Mouse (Mus musculus) forebrain, embryonic 15.5 days (tissue): ENCODE results near the gene Gsta4. TPM values are rescaled to one million over a fixed set of nuclear protein-coding genes. Genes with fewer than 3 reads are reported as not detected.
"Not testable (repeated sequence)": the region's sequence is repeated elsewhere in the genome, so short reads cannot be mapped to it uniquely, and the experiment has no call there.

Source experiments
- ATAC-seq: fragments of 200-750 bp; cut with Nextera tagmentation; replicated peaks from 2 replicates; pipeline ENCODE4 v1.8.0; 2017; ENCODE audit warnings: mild to moderate bottlenecking, moderate TSS enrichment, moderate library complexity
- H3K27ac ChIP-seq: fragments of 300-500 bp; sonication (generic); replicated peaks from 2 replicates; pipeline ENCODE4 v1.5.1; 2015; ENCODE audit warnings: mild to moderate bottlenecking, inconsistent platforms
- H3K27me3 ChIP-seq: fragments of 300-500 bp; sonication (generic); 2 replicates; pipeline ENCODE4 v1.6.1; 2015; ENCODE audit warnings: inconsistent platforms
- H3K36me3 ChIP-seq: fragments of 300-500 bp; sonication (generic); 2 replicates; pipeline ENCODE4 v1.6.1; 2015; ENCODE audit warnings: mild to moderate bottlenecking, inconsistent platforms
- H3K4me1 ChIP-seq: fragments of 300-500 bp; sonication (generic); 2 replicates; pipeline ENCODE4 v1.6.1; 2015; ENCODE audit warnings: inconsistent platforms
- H3K4me2 ChIP-seq: fragments of 300-500 bp; sonication (generic); replicated peaks from 2 replicates; pipeline ENCODE4 v1.6.1; 2015; ENCODE audit warnings: mild to moderate bottlenecking, inconsistent platforms
- H3K4me3 ChIP-seq: fragments of 300-500 bp; sonication (generic); 2 replicates; pipeline ENCODE4 v1.5.1; 2015; ENCODE audit warnings: mild to moderate bottlenecking, inconsistent platforms
- H3K9ac ChIP-seq: fragments of 300-500 bp; sonication (generic); replicated peaks from 2 replicates; pipeline ENCODE4 v1.6.1; 2015; ENCODE audit warnings: mild to moderate bottlenecking, inconsistent platforms
- H3K9me3 ChIP-seq: fragments of 300-500 bp; sonication (generic); 2 replicates; pipeline ENCODE4 v1.6.1; 2016; ENCODE audit warnings: inconsistent platforms
- WGBS: fragments of 180-500 bp; shearing (Covaris S2); methylation state at CpG from one replicate; pipeline ENCODE4 v1.1.7; 2015; ENCODE audit warnings: mixed read lengths; 5-methylcytosine and 5-hydroxymethylcytosine counted together
- polyA plus RNA-seq: library from polyadenylated mRNA; unstranded; fragments of >200 nt; fragmentation: Nextera tagmentation; extraction: Ambion mirVana; gene quantifications from 2 replicates; pipeline ENCODE4 v1.2.1, GENCODE M21; 2015

The Gsta4 gene
- polyA plus RNA-seq, 1 experiment from 2014 or later = 16.8 TPM

DNA sequence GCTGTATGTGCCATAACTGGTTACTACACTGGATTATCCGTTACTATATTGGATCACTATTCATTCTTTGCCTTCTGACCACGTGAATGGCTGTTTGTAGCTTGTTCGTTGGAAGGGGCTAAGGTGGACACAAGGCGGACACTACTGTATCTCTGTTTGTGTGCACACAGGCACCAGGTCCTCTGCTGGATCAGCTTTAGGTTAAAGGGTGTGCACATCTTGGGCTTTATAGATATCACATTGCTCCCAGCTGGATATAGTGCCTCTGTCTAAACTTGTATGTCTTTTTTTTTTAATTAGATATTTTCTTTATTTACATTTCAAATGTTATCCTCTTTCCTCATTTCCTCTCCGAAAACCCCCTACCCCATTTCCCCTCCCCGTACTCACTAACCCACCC is 17.1 kb upstream of the Gsta4 start:
- Histone ChIP-seq H3K4me3 (no peak overlapping the region), H3K9me3 (no peaks in the 10 kb centered on the region), H3K4me1 (no peaks in the 10 kb centered on the region), H3K4me2 (no peak overlapping the region), H3K9ac (no peak overlapping the region), H3K27me3 (no peaks in the 10 kb centered on the region), H3K27ac (no peak overlapping the region), H3K36me3 (peaks cover 81% of the 10 kb centered on the region)
- no peak for ATAC-seq
- WGBS = 97% methylated on average over 6 of the region's 6 CpGs

DNA sequence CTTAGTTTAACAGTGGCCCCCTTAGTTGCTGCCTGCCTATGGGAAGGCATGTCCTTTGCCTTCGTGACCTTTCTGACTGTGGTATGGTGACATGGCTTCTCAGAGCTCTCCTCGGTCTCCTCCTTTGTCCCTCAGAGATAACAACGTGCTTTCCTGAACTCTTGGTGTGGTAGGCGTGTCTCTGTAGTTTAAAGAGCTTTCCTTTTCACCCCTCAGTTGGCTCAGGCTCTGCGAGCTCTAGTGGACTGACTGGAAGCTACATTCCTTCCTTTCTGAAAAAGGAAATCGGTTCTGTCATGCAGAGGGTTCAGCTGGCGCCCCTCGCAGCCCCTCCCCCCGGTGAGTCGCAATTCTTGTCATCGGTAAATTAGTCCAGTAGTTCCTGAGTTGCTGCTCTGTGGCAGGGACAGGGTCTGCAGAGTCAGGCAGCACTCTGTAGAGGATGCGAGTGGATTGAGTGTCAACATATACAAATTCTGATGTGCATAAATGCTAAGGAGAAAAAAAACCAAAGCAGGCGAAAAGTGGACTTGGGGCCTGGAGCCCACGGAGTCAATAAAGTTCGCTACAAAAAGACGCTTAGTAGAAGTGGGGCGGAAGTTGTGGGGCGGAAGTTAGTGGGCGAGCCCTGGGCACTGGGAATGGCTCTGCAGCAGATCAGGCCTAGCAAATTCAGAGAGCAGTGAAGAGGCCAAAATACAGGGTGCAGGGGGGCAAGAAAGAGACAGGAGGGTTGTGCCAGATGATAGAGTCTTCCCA is 15.7 kb upstream of the Gsta4 start:
- 89% methylated on average over 19 of the region's 19 CpGs for WGBS
- Histone ChIP-seq H3K27me3 (no peaks in the 10 kb centered on the region), H3K4me3 (no peak overlapping the region), H3K27ac (no peak overlapping the region), H3K36me3 (peaks cover 68% of the 10 kb centered on the region), H3K9me3 (no peaks in the 10 kb centered on the region), H3K4me2 (no peak overlapping the region), H3K4me1 (no peaks in the 10 kb centered on the region), H3K9ac (no peak overlapping the region)
- no peak for ATAC-seq

DNA sequence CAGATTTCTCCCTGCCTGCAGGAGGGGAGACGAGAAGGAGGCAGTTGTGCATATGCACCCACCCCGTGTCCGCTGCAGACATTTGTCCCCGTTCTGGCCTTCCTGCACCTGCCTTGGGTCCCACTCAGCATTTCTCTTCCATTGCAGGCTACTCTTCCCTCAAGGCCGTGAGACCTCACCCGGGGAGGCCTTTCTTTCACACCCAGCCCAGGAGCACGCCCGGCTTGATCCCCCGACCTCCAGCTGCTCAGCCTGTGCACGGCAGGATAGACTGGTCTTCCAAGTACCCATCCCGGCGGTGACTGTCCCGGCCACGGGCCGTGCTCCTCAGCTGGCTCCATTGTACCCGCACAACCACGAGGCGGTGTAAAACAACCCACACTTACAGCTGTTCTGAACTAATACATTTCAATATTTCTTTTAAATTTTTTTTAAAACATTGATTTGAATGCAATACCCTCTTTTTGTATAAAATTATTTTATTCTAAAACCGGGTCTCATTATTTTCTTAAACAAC is 15.1 kb upstream of the Gsta4 start:
- no peaks in the 10 kb centered on the region for H3K4me1 ChIP-seq
- WGBS = 87% methylated on average over 19 of the region's 19 CpGs
- H3K36me3 ChIP-seq = peaks cover 61% of the 10 kb centered on the region
- ATAC-seq = no peak
- no peaks in the 10 kb centered on the region for H3K27me3 ChIP-seq
- H3K4me2 ChIP-seq = no peak overlapping the region
- H3K9ac ChIP-seq = no peak overlapping the region
- no peak overlapping the region for H3K27ac ChIP-seq
- H3K4me3 ChIP-seq = no peak overlapping the region
- H3K9me3 ChIP-seq = no peaks in the 10 kb centered on the region

GRCm38 (mm10) chr9:78168864-78169263 is 13.7 kb upstream of the Gsta4 start:
- ATAC-seq = no peak
- H3K4me3 ChIP-seq = no peak overlapping the region
- WGBS = 98% methylated on average over 6 of the region's 6 CpGs
- H3K9me3 ChIP-seq = no peaks in the 10 kb centered on the region
- no peaks in the 10 kb centered on the region for H3K27me3 ChIP-seq
- no peak overlapping the region for H3K9ac ChIP-seq
- H3K4me2 ChIP-seq = no peak overlapping the region
- peaks cover 52% of the 10 kb centered on the region for H3K36me3 ChIP-seq
- no peaks in the 10 kb centered on the region for H3K4me1 ChIP-seq
- H3K27ac ChIP-seq = no peak overlapping the region

GRCm38 (mm10) chr9:78174016-78174415 is 8.6 kb upstream of the Gsta4 start:
- Histone ChIP-seq H3K27me3 (no peaks in the 10 kb centered on the region), H3K36me3 (peaks cover 9% of the 10 kb centered on the region; the same call in 1 of the 2 replicates), H3K4me2 (no peak overlapping the region), H3K9ac (no peak overlapping the region), H3K4me3 (no peak overlapping the region), H3K4me1 (peaks cover 12% of the 10 kb centered on the region; the same call in 1 of the 2 replicates), H3K27ac (peak overlapping the region; percentile 43; the same call in 1 of the 2 replicates), H3K9me3 (no peaks in the 10 kb centered on the region)
- WGBS = 19% methylated on average over 1 of the region's 1 CpGs
- ATAC-seq = no peak

DNA sequence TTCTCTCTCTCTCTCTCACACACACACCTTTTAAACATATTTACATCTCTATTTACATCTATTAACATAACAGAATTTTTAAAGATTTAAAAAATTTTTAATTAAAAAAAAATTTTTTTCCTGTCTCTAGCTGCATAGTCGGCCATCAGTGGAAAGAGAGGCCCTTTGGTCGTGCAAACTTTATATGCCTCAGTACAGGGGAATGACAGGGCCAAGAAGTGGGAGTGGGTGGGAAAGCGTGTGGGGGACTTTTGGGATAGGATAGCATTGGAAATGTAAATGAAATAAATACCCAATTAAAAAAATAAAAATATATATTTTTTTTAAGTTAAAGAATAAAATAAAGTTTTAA is 7.7 kb upstream of the Gsta4 start:
- Histone ChIP-seq H3K4me1 (peaks cover 12% of the 10 kb centered on the region; the same call in 1 of the 2 replicates), H3K4me2 (peak overlapping the region; percentile 10; the same call in 1 of the 2 replicates), H3K27ac (peak overlapping the region; percentile 43)
- H3K9me3 ChIP-seq, H3K27me3 ChIP-seq, H3K4me3 ChIP-seq, H3K36me3 ChIP-seq, H3K9ac ChIP-seq: not testable (repeated sequence)
- 0 out of 2 replicates have a peak, but pooled peaks have one; percentile 38 for ATAC-seq
- WGBS = 31% methylated on average over 3 of the region's 3 CpGs

- Histone ChIP-seq H3K9ac (peak overlapping the region; percentile 77), H3K36me3 (no peaks in the 10 kb centered on the region), H3K4me3 (peak overlapping the region; percentile 59), H3K27me3 (no peaks in the 10 kb centered on the region), H3K4me1 (peaks cover 12% of the 10 kb centered on the region; the same call in 1 of the 2 replicates), H3K27ac (peak overlapping the region; percentile 98), H3K4me2 (peak overlapping the region; percentile 65), H3K9me3 (no peaks in the 10 kb centered on the region)
- ATAC-seq = peak; percentile 98
- under 1% methylated on average over 56 of the region's 58 CpGs for WGBS
Measured at GRCm38 (mm10) chr9:78175277-78176200, 7.0 kb upstream of the Gsta4 start.

DNA sequence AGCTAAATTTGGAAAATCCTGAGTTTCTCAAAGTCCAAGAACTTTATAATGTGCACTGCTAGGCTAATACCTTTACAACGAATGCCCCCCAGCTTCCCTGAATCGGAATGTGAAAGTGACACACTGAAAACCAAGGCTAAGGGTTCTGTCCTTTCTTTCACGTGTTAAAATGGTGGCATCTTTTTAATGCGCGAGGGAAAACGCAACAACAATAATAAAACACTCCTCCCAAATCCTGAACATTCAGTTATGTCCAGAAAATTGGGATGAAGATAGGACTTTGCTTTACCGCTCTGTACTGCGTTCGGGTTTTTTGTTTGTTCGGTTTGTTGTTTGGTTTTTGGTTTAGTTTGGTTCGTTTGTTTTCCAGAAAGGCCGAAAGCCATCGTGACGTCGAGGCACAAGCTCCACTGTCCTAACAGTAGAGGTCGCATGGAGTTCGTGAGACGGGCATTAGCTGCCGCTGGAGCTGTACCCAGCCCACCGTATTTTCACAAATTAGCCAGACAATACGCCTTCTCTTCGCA is 6.3 kb upstream of the Gsta4 start:
- ATAC-seq = peak; percentile 70
- Histone ChIP-seq H3K36me3 (no peaks in the 10 kb centered on the region), H3K4me3 (peak overlapping the region; percentile 59), H3K9me3 (no peaks in the 10 kb centered on the region), H3K4me2 (peak overlapping the region; percentile 65), H3K4me1 (peaks cover 12% of the 10 kb centered on the region; the same call in 1 of the 2 replicates), H3K27me3 (no peaks in the 10 kb centered on the region), H3K9ac (peak overlapping the region; percentile 77), H3K27ac (peak overlapping the region; percentile 98)
- under 1% methylated on average over 22 of the region's 22 CpGs for WGBS

DNA sequence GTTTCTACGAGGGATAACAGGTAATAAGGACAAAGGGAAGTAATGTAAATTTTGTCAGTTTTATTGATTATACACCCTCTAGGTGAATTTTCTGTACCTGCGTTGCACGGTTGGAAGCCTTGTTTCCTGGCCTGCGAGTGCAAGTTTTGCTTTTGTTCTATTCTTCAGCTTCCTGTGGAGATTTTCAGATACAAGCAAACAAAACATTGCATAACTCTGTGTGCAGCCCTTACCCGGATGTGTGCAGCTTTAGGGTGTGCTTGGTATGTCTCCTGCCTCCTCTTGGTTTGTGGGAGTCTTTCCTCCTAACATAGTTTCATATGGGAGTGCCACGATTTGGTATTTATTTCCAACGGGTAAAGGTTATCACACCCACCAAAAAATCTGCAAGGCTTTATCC is 5.7 kb upstream of the Gsta4 start:
- 24% methylated on average over 7 of the region's 7 CpGs for WGBS
- Histone ChIP-seq H3K36me3 (no peaks in the 10 kb centered on the region), H3K4me1 (peaks cover 12% of the 10 kb centered on the region; the same call in 1 of the 2 replicates), H3K4me2 (peak overlapping the region; percentile 65), H3K9me3 (no peaks in the 10 kb centered on the region), H3K27me3 (no peaks in the 10 kb centered on the region), H3K4me3 (peak overlapping the region; percentile 59), H3K27ac (peak overlapping the region; percentile 98), H3K9ac (peak overlapping the region; percentile 77)
- no peak for ATAC-seq

GRCm38 (mm10) chr9:78178197-78178596 is 4.4 kb upstream of the Gsta4 start:
- ATAC-seq = no peak
- WGBS = 72% methylated on average over 5 of the region's 5 CpGs
- H3K27ac ChIP-seq = no peak overlapping the region

GRCm38 (mm10) chr9:78179071-78179470 is 3.5 kb upstream of the Gsta4 start:
- no peak overlapping the region for H3K27ac ChIP-seq
- no peaks in the 10 kb centered on the region for H3K36me3 ChIP-seq
- no peak overlapping the region for H3K4me3 ChIP-seq
- no peaks in the 10 kb centered on the region for H3K9me3 ChIP-seq
- no peak for ATAC-seq
- H3K27me3 ChIP-seq = no peaks in the 10 kb centered on the region
- H3K9ac ChIP-seq = no peak overlapping the region
- no peak overlapping the region for H3K4me2 ChIP-seq
- WGBS = 92% methylated on average over 2 of the region's 2 CpGs
- peaks cover 12% of the 10 kb centered on the region; the same call in 1 of the 2 replicates for H3K4me1 ChIP-seq

More at GRCm38 (mm10) chr9:78178197-78178596, 4.4 kb upstream of the Gsta4 start:
- no peaks in the 10 kb centered on the region for H3K36me3 ChIP-seq
- H3K9me3 ChIP-seq = no peaks in the 10 kb centered on the region
- peaks cover 12% of the 10 kb centered on the region; the same call in 1 of the 2 replicates for H3K4me1 ChIP-seq
- no peaks in the 10 kb centered on the region for H3K27me3 ChIP-seq
- H3K4me3 ChIP-seq = no peak overlapping the region
- H3K4me2 ChIP-seq = no peak overlapping the region
- H3K9ac ChIP-seq = no peak overlapping the region
